Mouse (Mus musculus) inflammation-experienced regulatory T-cells, adult 6 months (primary cell): Measurements from ENCODE around the gene H2-DMa. TPM values are rescaled to one million over a fixed set of nuclear protein-coding genes. Genes with fewer than 3 reads are reported as not detected.

Experiments used
- ATAC-seq: one replicate; pipeline ENCODE4 v1.8.0; 2017
- polyA plus RNA-seq, 3 experiments: library from polyadenylated mRNA; unstranded; fragments of 100-300 nt; shearing (Covaris generic); gene quantifications; one replicate each; pipeline ENCODE4 v1.2.1; 2017

Gene H2-DMa
- 100 to 1,000 TPM in 2 of 3 experiments, 10 to 100 TPM in 1; 75.8 to 241 (median 198) TPM for polyA plus RNA-seq

- peak; percentile 76 for ATAC-seq
Observed at GRCm38 (mm10) chr17:34119249-34120179, at the start of gene H2-DMa. Gene H2-DMa, plus strand, starts transcription at chr17:34119541.

DNA sequence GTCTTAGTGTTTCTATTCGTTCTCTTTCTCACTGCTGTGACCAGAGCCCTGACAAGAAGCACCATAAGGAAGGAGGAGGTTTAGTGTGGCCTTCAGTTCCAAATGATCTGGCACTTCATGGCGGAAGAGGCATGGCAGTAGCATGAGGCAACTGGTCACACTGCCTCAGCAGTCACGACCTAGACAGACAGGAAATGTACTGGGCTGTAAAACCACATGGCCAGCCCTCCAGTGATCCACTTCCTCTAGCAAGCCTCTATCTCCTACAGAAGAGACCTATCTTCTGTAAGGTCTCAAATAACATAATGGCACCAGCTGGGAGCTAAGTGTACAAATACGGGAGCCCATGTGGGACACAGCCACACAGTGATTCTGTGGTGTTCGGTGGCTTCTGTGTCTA lies 47.2 kb upstream of the H2-DMa start:
- ATAC-seq, result no peak

GRCm38 (mm10) chr17:34075271-34075670 lies 44.1 kb upstream of the H2-DMa start:
- no peak for ATAC-seq

- ATAC-seq, result peak; percentile 54
Observed at GRCm38 (mm10) chr17:34077549-34077948, 41.8 kb upstream of the H2-DMa start.

DNA sequence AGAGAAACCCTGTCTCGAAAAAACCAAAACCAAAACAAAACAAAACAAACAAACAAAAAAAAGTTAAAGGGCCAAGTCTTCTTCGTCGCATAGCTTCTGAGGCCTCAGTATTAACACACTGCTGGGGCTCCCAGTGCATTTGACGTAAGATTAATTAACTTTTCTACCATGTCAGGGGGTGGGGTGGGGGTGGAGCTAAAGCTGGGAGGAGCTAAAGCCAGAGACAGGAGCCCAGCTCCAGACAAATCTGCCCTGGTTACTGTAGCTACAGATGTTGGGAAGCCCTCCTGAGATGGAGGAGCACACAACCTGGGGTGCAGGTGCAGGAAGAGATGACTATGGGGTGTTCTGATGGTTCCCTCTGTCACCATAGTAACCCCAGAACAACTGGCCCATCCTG lies 41.2 kb upstream of the H2-DMa start:
- no peak for ATAC-seq

DNA sequence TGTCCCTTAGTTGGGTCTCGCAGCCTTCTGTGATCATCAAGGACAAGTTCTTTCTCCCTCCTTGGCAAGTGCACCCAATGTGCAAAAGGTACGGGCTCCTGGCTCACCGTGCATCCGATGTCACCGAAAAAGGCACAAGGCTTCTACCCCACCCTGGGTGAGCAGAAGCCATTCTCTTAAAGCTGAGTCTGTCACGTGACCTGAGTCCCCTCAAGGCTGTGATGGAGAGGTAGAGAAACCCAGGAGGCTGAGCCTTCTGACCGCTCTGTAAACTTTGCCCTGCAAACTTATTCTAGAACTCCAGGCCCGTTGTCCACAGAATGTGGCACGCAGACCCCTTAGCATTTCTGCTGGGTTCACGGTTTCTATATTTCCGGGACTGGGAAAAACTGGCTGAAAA lies 40.3 kb upstream of the H2-DMa start:
- ATAC-seq, result no peak

GRCm38 (mm10) chr17:34079621-34080020 lies 39.7 kb upstream of the H2-DMa start:
- peak; percentile 87 for ATAC-seq

DNA sequence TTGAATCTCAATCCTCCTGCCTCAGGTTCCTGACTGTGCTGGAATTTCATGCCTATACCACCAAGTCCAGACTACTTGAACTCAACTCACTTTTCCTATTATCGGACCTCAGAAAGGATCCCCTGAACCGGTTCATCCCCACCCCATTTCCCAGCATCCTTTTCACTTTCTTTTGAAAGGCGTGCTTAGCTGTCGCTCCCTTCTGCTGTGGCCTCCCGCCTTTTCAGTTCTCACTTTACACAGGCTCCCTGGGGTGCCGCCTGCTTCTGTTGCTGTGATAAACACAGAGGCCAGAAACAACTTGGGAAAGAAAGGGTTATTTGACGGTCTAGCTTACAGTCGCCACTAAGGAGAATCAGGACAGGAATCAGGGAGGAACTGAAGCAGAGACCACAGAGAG lies 36.2 kb upstream of the H2-DMa start:
- no peak for ATAC-seq

GRCm38 (mm10) chr17:34087386-34087785 lies 32.0 kb upstream of the H2-DMa start:
- no peak for ATAC-seq

DNA sequence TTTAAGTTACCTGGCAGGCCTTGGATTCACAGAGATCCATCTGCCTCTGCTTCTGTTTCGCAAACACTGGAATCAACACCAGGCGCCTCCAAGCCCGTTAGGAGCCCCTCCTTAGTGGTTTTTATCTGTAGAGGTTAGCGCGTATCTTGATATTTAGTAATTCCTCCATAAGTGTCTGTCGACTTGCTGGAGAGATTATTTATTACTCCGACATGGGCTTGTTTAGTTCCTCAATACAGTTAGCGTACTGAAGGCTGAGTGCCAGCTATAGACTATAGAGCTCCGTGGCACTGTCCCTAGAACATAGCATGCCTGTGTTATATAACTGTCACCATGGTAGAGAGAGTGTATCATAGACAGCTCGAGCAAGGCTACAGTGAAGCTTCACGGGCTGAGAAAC lies 31.2 kb upstream of the H2-DMa start:
- ATAC-seq, result no peak

DNA sequence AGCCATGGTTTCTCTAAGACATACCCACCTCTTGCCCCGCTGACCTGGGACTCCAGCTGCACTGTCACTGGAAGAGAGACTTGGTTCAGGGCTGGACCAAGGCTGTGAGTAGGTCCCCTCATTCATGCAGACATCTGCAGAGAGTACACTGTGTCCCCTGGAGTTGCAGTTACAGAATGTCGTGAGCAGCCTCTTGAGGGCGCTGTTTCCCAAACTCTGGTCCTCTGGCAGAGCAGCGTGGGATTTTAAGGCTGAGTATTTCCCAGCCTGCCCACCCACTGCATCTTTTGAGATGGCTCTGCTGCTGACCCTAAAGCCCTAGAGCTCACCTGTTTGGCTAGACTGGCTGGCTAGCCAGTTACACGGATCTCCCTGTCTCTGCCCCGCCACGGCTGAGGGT lies 28.4 kb upstream of the H2-DMa start:
- no peak for ATAC-seq

GRCm38 (mm10) chr17:34092197-34092875 lies 27.0 kb upstream of the H2-DMa start, which contains the start of gene H2-Oa:
Gene H2-Oa, plus strand, starts transcription at chr17:34092340.
- peak; percentile 86 for ATAC-seq

DNA sequence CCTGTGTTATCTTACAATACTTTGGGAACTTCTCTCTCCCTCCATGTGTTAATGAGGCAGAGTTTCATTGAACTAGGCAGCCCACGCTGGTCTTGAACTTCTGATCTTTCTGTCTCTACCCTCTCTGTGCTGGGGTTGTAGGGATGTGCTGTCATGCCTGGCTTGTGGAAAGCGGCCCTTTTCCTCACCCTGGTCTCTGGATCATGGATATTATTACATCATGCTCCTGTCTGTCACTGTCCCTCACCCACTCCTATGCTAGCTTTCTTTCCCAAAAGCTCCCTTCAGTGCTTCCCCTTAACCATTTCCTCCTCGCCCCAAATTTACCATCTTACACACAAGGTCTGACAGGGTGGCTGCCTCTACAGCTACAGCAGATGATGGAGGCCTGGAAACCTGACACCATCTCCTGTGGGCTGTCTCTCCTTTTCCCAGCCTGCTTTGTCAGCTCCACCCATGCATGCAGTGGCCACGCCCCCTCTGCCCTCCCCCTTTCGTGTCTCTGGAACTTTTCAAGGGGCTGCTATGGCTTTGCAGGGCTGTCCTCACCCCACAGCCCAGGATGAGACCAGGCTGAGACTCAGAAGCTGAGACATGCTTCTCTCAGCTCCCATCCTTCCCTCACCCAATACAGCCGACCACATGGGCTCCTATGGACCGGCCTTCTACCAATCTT lies 26.0 kb upstream of the H2-DMa start:
- ATAC-seq, result no peak

DNA sequence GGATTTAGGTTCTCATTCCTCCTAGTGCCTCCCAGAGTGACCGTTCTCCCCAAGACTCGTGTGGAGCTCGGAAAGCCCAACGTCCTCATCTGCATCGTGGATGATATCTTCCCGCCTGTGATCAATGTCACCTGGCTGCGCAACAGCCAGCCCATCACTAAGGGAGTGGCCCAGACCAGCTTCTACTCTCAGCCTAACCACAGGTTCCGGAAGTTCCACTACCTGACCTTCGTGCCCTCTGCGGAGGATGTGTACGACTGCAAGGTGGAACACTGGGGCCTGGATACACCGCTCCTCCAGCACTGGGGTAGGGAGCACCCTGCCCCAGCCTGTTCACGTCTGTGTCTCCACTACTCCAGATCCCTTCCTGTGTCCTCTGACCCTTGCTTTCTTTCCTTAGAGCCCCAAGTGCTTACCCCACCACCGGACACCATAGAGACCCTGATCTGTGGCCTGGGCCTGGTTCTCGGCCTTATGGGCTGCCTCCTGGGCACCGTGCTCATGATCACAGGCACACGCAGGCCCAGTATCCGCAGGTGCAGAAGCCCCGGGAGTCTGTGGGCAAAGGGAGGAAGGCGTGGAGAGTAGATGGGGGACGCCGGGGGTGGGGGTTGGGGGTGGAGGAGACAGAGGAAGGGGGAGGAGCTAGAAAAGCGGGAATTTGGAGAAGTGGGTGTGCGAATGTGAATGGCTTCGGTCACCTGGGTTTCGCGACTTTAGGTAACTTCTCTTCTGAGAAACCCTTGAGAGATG lies 24.9 kb upstream of the H2-DMa start:
- ATAC-seq, result no peak

- ATAC-seq, result no peak
Observed at GRCm38 (mm10) chr17:34096497-34097010, 22.8 kb upstream of the H2-DMa start.

GRCm38 (mm10) chr17:34097272-34097671 lies 22.1 kb upstream of the H2-DMa start:
- ATAC-seq, result no peak

GRCm38 (mm10) chr17:34098709-34099479 lies 20.4 kb upstream of the H2-DMa start:
- no peak for ATAC-seq

GRCm38 (mm10) chr17:34099531-34099930 lies 19.8 kb upstream of the H2-DMa start:
- no peak for ATAC-seq

DNA sequence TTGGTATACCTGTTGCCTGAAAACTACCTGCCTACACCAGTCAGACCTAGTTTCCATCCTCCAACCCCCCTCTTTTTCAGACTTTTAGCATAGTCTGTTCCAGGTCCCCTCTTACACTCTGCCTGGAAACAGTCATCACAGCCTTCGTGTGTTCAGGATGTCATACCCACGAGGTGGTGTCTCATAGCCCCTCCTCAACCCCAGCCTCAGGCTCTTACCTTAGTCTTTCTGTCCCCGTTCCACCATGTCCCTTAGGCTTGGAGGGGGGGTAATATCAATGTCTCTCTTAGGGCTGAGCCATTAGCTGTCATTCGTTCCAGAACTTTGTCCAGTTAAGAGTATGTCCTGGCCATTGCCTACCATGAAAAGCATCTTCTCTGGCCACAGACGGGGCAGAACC lies 18.2 kb upstream of the H2-DMa start:
- ATAC-seq, result no peak

GRCm38 (mm10) chr17:34101604-34102032 lies 17.7 kb upstream of the H2-DMa start:
- ATAC-seq, result peak; percentile 77

DNA sequence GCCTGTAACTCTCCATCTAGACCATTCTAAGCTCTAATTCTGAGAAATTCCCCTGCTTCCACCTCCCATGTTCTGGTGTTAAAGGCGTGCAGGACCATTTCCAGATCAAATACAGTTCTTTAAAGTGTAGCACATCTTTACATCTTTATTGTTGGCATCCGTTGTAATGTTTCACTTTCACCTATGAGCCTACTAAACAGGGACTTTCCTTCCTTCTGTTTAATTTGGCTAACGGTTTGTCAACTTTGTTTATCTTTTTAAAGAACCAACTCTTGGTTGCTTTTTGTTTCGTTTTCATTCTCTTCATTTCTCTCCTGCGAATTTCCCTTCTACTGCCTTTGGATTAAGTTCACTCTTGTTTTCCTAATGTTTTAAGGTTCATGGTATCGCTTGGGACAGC lies 16.5 kb upstream of the H2-DMa start:
- ATAC-seq, result peak; percentile 72
